Mouse (Mus musculus) urinary bladder, adult 18-20 months (tissue): ENCODE measurements around the gene Tead3.

ENCODE experiments used
- DNase-seq, 2 experiments: peaks; one replicate each; pipeline ENCODE4 v3.0.0; 2022; ENCODE audit warnings: low spot score in 2 of 2, mixed read lengths in 2 of 2

The Tead3 gene

DNA sequence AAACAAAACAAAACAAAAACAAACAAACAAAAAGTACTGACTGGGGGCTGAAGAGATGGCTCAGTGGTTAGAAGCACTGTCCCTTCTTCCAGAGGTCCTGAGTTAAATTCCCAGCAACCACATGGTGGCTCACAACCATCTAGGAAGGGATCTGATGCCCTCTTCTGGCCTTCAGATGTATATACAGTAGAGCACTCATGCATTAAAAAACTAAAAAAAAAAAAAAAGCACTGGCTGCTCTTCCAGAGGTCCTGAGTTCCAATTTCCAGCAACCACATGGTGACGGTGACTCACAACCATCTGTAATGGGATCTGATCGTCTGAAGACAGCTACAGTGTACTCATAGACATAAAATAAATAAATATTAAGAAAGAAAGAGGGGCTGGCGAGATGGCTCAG is 39.8 kb downstream of the Tead3 start:
- no peak for DNase-seq

DNA sequence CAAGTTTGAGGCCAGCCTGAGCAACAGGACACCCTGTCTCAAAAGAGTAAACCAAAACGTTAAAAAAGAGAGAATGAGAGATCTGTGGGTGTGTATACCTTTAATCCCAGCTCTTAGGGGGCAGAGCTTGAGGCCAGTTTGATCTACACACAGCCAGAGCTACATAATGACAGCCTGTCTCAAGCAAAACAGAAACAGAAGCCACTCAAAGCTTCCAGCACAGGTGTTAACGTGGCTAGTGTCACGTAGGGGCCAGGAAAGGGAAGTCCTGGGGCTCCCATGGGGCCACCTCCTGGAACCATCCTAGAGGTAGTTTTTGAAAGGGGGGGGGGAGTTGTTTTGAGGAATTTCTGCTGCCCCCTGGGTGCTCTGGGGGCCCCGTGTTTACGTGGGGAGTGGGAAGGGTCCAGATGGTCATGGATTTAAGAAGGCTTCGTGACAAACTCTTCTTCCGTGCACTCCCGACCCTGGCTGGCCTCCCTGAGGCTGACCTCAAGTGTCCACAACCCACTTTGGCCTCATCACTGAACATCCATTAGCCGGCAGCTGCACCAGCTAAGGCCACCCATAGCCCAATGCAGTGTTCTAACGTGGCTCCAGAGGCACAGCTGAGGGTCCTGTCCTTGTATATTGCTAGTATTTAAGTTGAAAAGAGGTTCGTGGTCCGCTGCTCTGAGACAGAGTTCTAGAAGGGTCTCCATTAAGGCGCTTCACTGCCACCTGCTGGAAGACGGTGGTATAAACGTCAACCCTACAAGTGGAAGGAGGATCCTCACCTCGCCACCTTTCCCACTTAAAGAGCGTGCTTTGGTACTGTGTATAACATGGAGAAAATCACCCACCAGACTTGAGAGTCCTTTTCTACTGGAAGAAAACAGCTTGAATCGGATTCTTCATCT is 42.1 kb downstream of the Tead3 start:
- peak; percentile 70 to 87 for DNase-seq

DNA sequence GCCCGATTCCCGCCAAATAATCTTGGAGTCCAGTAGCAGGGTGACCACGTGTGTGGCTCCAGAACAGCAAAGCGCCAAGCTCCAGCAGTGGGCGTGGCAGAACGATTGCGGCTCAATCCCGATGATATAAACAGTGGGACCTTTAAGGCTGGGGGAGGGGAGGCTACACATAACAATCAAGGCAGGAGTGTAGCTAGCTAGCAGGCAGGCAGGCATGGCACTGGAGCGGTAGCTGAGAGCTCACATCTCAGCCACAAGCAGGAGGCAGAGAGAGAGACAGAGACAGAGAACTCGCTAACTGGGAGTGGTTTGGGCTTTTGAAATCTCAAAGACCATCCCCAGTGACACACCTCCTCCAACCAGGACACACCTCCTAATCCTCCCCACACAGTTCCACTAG is 45.4 kb downstream of the Tead3 start:
- DNase-seq = no peak

DNA sequence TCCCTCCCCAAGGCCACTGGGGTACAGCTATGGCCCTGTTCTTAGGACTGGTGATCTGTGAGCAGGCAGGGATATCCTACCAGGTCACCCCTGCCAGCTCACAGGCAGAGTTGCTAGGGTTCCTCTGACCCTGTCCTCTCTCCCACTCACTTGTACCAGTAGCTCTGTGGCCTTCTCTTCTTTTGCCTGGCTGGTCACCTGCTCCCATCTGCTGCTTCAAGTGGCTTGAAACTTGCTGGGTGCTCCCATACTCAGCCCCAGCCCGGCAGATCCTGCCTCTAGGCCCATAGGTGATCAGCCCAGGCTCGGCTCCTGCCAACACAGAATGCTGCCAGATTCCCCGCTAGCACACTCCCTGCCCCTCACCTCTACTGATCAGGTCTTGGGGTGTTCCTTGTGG is 49.8 kb downstream of the Tead3 start:
- DNase-seq = no peak

DNA sequence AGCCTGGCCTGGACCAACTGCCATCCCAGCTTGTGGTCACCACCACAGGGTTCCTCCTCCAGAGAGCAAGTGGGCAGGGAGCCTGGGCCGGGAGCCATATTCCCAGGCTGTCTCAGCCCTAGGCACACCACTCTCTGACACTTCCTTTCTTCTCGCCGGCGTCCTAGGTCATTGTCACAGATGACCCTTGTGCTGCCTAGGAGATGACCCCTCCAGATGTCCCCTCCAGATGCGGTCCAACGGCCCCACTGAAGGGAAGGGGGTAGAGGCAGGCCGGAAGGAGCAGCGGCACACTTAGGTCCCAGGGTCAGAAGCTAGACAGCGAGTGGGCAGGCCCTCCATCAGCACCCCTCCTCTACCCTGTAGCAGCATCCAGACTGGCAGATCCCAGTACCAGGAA is 50.3 kb downstream of the Tead3 start:
- DNase-seq = no peak

DNA sequence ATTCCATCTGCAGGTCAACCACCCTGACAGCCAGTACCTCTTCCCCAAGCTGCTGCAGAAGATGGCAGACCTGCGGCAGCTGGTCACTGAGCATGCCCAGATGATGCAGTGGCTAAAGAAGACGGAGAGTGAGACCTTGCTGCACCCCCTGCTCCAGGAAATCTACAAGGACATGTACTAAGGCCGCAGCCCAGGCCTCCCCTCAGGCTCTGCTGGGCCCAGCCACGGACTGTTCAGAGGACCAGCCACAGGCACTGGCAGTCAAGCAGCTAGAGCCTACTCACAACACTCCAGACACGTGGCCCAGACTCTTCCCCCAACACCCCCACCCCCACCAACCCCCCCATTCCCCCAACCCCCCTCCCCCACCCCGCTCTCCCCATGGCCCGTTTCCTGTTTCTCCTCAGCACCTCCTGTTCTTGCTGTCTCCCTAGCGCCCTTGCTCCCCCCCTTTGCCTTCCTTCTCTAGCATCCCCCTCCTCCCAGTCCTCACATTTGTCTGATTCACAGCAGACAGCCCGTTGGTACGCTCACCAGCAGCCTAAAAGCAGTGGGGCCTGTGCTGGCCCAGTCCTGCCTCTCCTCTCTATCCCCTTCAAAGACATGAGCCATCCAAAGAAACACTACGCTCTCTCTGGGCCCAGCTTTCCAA is 50.8 kb downstream of the Tead3 start:
- DNase-seq = no peak

DNA sequence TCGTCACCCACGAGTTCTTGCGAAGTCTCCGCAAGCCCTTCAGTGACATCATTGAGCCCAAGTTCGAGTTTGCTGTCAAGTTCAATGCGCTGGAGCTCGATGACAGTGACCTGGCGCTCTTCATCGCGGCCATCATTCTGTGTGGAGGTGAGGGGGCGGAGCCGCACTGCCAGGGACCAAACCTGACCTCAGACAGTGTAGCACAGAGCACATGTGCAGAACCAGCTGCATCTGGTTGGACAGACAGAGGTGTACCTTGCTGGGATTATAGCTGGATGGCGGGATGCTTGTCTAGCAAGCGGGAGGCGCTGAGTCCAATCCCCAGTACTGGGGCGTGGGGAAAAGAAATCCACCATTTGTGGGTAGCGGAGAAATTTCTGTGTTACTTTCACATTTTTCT is 51.7 kb downstream of the Tead3 start:
- no peak for DNase-seq

DNA sequence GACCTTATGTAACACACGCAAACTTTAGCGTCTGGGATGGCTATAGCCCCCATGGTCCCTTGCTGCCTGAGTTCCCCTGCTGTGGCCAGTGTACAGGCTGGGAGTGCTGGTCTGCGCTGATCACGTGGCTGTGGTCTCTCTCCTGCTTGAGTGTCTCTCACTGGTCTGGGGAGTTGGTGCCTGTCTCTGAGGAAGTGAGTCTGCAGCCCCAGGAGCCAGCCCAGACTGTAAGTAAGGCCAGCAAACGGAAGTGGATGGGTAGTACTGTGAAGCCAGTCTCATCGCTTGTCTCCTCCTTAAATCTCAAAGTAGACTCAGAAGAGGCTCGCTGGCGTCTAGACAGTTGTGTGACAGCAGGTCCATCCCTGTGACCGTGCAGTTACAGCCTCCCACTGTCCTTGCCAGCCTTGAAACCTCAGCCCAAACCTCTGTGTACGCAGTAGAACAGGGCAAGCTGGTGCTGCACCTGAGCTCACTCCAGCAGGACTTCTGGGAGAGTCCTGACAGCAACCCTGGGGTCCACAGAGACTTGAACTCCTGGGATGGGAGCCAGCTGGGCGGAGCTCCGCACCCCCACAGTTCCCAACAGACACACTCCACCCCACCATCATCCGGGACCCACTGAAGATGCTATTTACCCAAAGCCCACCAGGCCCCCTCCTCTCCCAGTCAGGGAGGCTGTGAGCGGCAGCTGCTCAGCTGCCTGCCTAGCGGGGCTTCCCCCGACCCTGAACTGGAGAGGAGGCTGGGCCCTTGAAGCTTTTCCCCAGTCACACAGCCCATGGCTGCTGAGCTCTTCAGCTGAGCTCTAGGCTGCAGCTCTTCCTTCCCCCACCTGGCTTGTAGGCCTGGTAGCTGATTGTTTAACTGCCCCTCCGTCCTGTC is 55.9 kb downstream of the Tead3 start:
- no peak for DNase-seq

DNA sequence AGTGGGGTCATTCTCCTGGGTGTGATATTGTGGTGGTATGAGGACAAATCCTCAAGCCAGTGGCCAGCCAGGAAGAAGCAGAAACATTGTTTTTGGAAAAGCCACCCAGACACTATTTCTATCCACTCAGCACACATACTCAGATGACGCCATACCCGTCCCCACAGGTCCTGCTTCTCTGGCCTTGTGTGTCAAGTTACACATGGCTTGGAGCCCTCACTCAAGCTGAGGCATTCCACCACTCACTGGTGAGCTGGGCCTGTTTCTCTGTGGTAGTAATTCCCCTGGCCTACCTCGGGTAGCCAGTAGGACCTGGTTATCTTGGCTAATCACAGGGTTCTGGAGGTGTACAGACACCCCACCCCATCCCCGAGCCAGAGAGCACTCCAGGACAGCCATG is 56.9 kb downstream of the Tead3 start:
- no peak for DNase-seq

DNA sequence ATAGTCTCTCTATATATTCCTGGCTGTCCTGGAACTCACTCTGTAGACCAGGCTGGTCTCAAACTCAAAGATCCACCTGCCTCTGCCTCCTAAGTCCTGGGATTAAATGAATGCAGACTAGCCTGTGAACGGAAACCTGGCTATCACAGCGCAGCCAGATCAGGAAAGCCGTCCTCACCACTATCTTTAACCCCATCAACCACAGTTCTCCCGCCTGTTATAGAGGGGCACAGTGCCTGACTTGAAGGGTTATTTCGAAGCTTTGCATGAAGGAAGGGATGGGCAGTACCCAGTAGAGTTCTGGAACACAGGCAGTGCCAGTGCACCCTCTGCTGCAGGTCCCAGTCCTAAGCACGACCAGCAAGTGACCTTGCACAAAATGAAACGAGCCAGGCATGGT is 59.3 kb downstream of the Tead3 start:
- no peak for DNase-seq

DNA sequence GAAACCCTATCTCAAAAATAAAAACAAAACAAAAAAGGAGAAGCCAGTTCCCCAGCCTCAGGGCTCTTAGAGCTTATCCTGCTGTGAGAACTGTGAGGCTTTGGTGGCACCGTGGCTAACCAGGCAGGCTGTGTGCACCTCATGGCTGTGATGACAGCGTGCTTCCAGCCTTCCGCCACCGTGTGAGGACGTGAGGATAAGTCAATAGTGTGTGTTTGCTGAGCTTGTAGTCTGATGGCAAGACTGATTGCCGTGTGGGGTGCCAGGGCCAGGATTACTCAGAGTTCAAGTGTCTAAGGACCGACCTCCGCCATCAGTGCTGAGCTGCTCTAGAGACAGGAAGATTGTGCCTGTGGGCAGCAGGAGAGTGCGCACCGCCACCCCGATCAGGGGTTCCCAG is 59.9 kb downstream of the Tead3 start:
- DNase-seq = peak in 1 of 2 experiments; percentile 65

DNA sequence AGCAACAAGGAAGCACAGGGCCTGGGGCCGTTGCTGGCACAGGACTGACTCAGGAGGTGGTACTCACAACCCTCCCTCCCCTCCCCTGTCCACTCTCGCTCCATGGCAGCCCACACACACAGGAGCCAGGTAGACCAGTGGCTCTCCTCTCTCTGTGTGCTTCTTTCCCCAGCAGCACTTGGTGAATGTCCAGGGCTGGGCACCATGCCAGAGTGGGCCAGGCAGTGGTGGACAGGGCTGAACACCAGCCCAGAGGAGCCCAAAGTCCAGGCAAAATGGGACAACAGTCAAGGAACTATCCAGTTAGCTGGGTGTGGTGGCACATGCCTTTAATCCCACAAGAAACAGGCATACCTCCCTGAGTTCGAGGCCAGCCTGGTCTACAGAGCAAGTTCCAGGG is 60.4 kb downstream of the Tead3 start:
- DNase-seq = peak in 1 of 2 experiments; percentile 50

DNA sequence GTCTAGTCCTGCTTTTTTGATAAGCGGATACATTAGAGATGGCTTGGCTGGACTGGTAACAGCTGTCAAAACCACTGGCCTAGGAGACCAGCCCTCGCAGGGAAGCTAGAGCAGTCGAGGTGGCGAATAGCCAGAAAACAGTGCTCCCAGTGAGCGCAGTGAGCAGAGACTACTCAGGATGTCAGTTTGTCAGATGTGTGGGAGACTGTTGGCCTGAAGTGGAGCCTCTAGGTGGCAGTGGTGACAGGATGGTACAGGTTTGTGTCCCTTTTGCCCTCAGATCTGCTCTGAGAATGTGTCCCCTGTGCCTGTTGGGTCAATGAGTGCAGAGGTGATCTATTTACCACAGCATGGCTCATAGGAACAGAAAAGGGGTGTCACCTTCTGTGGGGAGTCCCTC is 62.6 kb downstream of the Tead3 start:
- DNase-seq = no peak

DNA sequence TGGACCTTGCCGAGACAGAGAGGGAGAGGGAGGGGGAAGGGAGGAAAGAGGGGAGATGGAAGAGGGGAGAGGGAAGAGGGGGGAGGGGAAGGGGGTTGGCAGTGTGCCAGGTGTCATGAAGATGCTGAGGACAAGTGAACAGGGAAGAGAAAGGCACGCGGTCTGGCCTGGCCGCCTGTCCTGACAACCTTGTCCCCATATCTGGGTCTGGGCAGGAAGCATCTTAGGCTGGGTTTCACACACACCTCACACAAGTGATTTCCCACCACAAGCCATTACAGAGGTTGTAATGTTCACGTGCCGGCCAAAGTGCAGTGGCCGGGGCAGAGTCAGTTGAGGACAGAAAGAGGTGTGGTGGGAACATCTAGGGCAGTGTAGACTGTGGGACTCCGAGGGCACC is 63.0 kb downstream of the Tead3 start:
- no peak for DNase-seq

DNA sequence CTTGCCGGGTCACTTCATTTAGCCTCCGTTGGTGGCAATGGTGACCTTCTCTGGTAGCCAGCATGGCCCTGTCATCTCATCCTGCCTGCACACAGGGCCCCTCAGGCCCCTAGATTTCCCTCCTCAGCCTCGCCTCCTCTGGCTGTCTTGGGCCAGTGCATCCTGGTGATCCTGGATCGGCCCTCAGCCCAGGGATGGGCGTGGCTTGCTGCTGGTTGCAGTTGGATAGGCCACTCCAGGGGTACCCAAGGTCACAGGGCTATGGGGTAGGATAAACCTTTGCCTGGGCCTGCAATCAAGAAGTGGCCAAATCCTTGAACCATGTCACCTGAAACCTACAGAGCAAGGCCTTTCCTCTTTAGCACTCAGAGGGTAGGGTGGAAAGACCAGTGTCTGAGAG is 63.7 kb downstream of the Tead3 start:
- DNase-seq = no peak

DNA sequence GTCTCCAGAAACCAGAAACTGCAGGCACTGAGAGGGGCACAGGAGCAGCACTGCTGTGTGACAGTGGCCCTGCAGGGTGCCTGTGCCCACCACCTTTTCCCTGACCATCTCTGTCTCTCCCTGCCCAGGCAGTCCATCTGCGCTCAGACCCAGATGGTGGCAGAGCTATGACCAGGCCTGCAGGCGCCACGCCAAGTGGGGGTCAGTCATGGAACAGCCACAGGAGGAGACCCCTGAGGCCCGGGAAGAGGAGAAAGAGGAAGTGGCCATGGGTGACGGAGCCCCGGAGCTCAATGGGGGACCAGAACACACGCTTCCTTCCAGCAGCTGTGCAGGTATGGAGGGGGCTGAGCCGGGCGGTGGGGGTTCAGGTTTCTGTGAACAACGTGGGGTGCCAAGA is 64.5 kb downstream of the Tead3 start:
- no peak for DNase-seq

DNA sequence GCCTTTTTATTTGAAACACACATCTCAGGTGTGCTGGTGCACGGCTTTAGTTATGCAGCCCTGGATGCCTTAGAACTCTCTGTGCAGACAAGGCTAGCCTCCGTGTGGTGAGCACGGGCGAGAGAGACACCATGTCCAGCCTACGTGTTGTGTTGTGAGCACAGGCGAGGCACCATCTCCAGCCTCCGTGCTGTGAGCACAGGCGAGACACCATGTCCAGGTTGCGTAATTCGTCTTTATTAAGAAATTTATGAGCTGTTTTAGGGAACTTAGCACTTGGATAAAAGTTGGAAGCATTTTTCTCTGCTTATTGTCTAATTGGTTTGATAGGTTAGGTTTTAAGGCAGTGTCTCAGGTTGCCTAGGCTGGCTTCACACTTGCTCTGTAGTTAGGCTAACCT is 67.4 kb downstream of the Tead3 start:
- no peak for DNase-seq

DNA sequence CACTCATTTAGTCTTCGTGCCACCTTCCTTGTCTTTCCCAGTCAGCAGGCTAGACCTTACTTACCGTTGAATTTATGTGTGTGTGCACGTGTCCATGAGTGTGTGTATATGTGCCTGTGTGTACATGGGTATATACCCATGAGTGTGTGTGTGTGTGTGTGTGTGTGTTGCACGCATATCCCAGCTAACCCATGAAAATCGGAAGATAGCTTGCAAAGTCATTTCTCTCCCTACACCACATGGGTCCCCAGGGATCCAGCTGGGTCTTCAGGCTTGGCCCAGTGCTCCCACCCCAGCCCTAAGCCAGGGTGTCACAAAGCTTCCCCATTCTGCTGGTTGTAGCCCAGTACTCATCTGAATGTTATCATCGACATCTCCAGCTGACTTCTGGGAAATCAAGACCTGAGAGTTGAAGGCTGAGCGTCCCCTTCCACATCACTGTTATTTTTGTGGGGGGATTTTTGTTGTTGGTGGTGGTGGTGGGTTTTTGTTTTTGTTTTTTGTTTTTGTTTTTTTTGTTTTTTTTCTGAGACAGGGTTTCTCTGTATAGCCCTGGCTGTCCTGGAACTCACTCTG is 68.7 kb downstream of the Tead3 start:
- no peak for DNase-seq
